Mouse (Mus musculus) brain, embryonic 14.5 days (tissue): ENCODE results near the gene Angpt4.

ENCODE experiments used
- CTCF ChIP-seq: fragments of 200-500 bp; IDR thresholded peaks from 2 replicates; pipeline ENCODE4 v1.5.1; 2012; ENCODE audit warnings: inconsistent platforms, mild to moderate bottlenecking, moderate library complexity, borderline replicate concordance; ENCODE audit not compliant: insufficient read depth, insufficient read length; ENCODE audit errors: extremely low read depth
- POLR2A ChIP-seq: fragments of 200-500 bp; IDR thresholded peaks from 2 replicates; pipeline ENCODE4 v1.6.1; 2012; ENCODE audit warnings: mild to moderate bottlenecking, inconsistent platforms, borderline replicate concordance; ENCODE audit not compliant: poor library complexity, insufficient read depth, insufficient read length, severe bottlenecking; ENCODE audit errors: extremely low read depth

DNA sequence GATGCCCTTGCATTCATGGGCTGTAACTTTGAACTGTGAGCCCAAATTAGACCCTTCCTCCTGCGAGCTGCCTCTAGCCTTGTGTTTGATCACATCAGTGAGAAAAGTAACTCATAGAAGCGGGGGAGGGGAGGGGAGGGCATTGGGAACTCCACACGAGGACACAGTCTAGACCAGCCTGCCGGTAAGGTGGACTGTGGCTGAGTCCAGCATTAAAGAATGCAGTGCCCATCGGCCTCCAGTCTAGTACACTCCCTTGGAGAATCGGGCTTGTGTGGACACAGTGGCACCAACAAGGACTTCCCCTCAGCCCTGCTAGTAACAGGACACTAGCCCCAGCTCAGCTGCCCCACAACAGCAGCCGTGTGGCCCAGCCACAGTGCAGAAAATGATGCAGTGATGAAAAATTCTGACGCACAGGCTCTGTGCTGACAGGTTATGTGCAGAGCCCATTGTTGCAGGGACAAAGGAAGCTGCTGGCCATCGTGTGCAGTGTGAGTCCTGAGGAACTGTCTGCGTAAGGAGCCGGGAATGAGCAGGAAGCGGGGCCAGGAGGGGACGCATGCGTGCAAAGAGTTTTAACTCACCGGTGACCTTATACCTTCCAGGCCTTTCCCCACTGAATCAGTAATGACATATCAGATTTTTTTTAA lies 17.8 kb upstream of the Angpt4 start:
- TF ChIP-seq CTCF (no peak), POLR2A (no peak)
